8 mouse cellular contexts compared by ENCODE assay signal in the genomic region with DNA sequence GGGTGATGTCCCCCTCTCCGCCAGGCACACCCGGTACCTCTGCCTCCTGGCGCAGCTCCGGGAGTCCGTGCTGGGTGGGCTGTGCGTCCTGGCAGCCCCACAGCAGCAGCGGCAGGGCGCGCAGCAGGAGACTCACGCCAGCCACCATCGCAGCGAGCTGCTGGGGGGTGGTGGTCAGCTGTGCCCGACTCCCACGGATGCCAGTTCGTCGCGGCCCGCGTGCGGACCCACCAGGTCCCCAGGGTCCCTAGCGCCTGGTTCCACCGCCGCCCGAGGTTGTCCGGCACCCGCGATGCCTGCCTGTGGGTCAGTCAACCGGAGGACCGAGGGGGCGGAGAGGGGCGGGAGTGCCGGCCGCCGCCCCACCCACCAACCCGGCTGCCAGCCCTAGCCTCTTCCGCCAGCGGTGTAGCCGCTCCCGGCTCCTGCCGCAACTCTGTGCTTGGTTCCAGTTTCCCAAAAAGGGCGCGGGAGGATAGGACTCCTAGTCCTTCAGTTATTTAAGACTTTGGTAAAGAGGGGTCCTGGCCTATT. TPM values are rescaled to one million over a fixed set of nuclear protein-coding genes. Genes with fewer than 3 reads are reported as not detected.
A peak's percentile ranks its signal among the peaks of the same experiment; 100 is the strongest.
DNase-seq lines count a peak whose midpoint lies in the region; ATAC-seq and TF ChIP-seq lines count a peak whose summit lies in the region.

A gene (minus strand): TSS at position 361 of the 534 bp plus-strand sequence.

- H3K4me2 ChIP-seq in lung, embryonic 15.5 days, result peak within 1 kb of the TSS; percentile 93

- no peak for TF ChIP-seq CTCF in cortical plate, adult 2 months (IDR thresholded peaks at IDR 0.05; ENCODE audit: extremely low read depth, insufficient read depth, low read length)
- TF ChIP-seq CTCF in kidney, adult 2 months (conservative IDR thresholded peaks at IDR 0.05; ENCODE audit: insufficient read depth, insufficient read length, low read depth, low read length), result no peak
- no peak for TF ChIP-seq CTCF in olfactory bulb, adult 2 months (IDR thresholded peaks at IDR 0.05; ENCODE audit: insufficient read depth, low read depth, low read length)

- peak within 1 kb of the TSS; percentile 58 for H3K9ac ChIP-seq in lung, embryonic 15.5 days

- ATAC-seq in lung, embryonic 15.5 days (ENCODE audit: borderline replicate concordance, extremely low read depth, low FRiP score, low TSS enrichment), result peak; percentile 55; the same call in 1 of the 2 replicates

- DNase-seq in thymus, postnatal 4 days, result peak; percentile 17
- DNase-seq in thymus, postnatal 10 days (ENCODE audit: low spot score in 2 of 2), result no peak
- peak; percentile 68 for DNase-seq in heart, adult 8-10 months (ENCODE audit: low spot score)
- peak; percentile 78 for DNase-seq in kidney, adult 2 months
- DNase-seq in layer of hippocampus, adult 18-20 months (ENCODE audit: low spot score in 2 of 2), result no peak

- H3K27ac ChIP-seq in cortical plate, adult 2 months (ENCODE audit: insufficient read depth, low read length), result no peak within 1 kb of the TSS
- H3K27ac ChIP-seq in kidney, adult 2 months (ENCODE audit: insufficient read depth, low read depth, low read length), result 0 out of 2 replicates have a peak within 1 kb of the TSS, but pooled peaks have one; percentile 21
- no peak within 1 kb of the TSS for H3K27ac ChIP-seq in lung, embryonic 15.5 days
- no peak within 1 kb of the TSS for H3K27ac ChIP-seq in olfactory bulb, adult 2 months (ENCODE audit: insufficient read depth, low read depth, low read length)

- peak within 1 kb of the TSS; percentile 39 for H3K4me3 ChIP-seq in cortical plate, adult 2 months (ENCODE audit: insufficient read depth, low read length)
- H3K4me3 ChIP-seq in kidney, adult 2 months (ENCODE audit: insufficient read depth, low read depth, low read length), result peak within 1 kb of the TSS; percentile 74
- H3K4me3 ChIP-seq in lung, embryonic 15.5 days, result peak within 1 kb of the TSS; percentile 58
- H3K4me3 ChIP-seq in olfactory bulb, adult 2 months (ENCODE audit: insufficient read depth, low read depth, low read length), result peak within 1 kb of the TSS; percentile 52

- no peak for TF ChIP-seq POLR2A in cortical plate, adult 2 months (IDR thresholded peaks at IDR 0.05; ENCODE audit: extremely low read depth, insufficient read depth, low read length)
- no peak for TF ChIP-seq POLR2A in kidney, adult 2 months (IDR thresholded peaks at IDR 0.05; ENCODE audit: low read depth, low read length)
- TF ChIP-seq POLR2A in olfactory bulb, adult 2 months (IDR thresholded peaks at IDR 0.05; ENCODE audit: insufficient read depth, low read depth, low read length), result no peak

- no peaks in the 10 kb centered on the region for H3K36me3 ChIP-seq in kidney, adult 2 months (ENCODE audit: control insufficient read depth, insufficient read depth, low read length)
- no peaks in the 10 kb centered on the region for H3K36me3 ChIP-seq in lung, embryonic 15.5 days

- no peaks in the 10 kb centered on the region for H3K9me3 ChIP-seq in lung, embryonic 15.5 days

- no peaks in the 10 kb centered on the region for H3K27me3 ChIP-seq in kidney, adult 2 months (replicated peaks; ENCODE audit: control insufficient read depth, insufficient read depth, low read length)
- H3K27me3 ChIP-seq in lung, embryonic 15.5 days, result peaks cover 31% of the 10 kb centered on the region

- no peaks in the 10 kb centered on the region for H3K4me1 ChIP-seq in cortical plate, adult 2 months (ENCODE audit: control insufficient read depth, insufficient read depth, low read length)
- H3K4me1 ChIP-seq in kidney, adult 2 months (ENCODE audit: control insufficient read depth, insufficient read depth, low read length), result no peaks in the 10 kb centered on the region
- peaks cover 23% of the 10 kb centered on the region for H3K4me1 ChIP-seq in lung, embryonic 15.5 days
- peaks cover 11% of the 10 kb centered on the region for H3K4me1 ChIP-seq in olfactory bulb, adult 2 months (ENCODE audit: control insufficient read depth, insufficient read depth, low read length)

- WGBS in kidney, adult 2 months, result under 1% methylated on average over 42 of the region's 42 CpGs
- WGBS in lung, embryonic 15.5 days, result under 1% methylated on average over 42 of the region's 42 CpGs
- WGBS in olfactory bulb, adult 2 months, result 4% methylated on average over 42 of the region's 42 CpGs

RNA-seq across cellular contexts. Expression of the gene that starts here (rescaled TPM):
- 3.9 and 5.3 TPM in 2 replicates for polyA plus RNA-seq in cortical plate, adult 2 months (2012; rRNA removed)
- 1 to 10 TPM; 2.4 to 5.4 (median 3.6) TPM for total RNA-seq in heart, adult 8-10 months (2022)
- 4.3 TPM in 2 replicates for polyA plus RNA-seq in kidney, adult 2 months (2012; rRNA removed)
- polyA plus RNA-seq in lung, embryonic 15.5 days (2015; fragmentation: Nextera tagmentation; extraction: Ambion mirVana), result 2.5 and 2.7 TPM in 2 replicates
- polyA plus RNA-seq in olfactory bulb, adult 2 months (2012; ENCODE audit: insufficient read depth, insufficient read length, low replicate concordance, missing spikeins), result not detected in 2 replicates
- total RNA-seq in layer of hippocampus, adult 18-20 months (2021), result 1 to 10 TPM; 2.9 TPM

Comparison
In these comparisons a context has a peak if more than half of its experiments do, and no peak if none do; other contexts are left out.
1. DNase-seq: peak in thymus, postnatal 4 days (single experiment), heart, adult 8-10 months (single experiment) and kidney, adult 2 months (single experiment); none in thymus, postnatal 10 days (0 of 2) and layer of hippocampus, adult 18-20 months (0 of 2).
2. Peak in every context shown above with its lines, with median percentiles within 50 percentile points of each other: H3K4me3 ChIP-seq.